In genomic region chr10:80774549-80774948, GRCm38 (mm10) we compare ENCODE assay signal across 8 mouse cellular contexts. TPM values are rescaled to one million over a fixed set of nuclear protein-coding genes. Genes with fewer than 3 reads are reported as not detected.
A peak's percentile ranks its signal among the peaks of the same experiment; 100 is the strongest.
DNase-seq lines count a peak whose midpoint lies in the region; ATAC-seq lines count a peak whose summit lies in the region.

No protein-coding gene starts in this region.

- intact Hi-C loops in left cerebral cortex, postnatal 14 days (cut with DNase I), result loop anchor here (2.0 kb wide), 1 partner anchor 26 kb away; no protein-coding TSS in a partner anchor

- peak; percentile 85 for DNase-seq in adrenal gland, adult 2 months
- DNase-seq in embryo, embryonic 10.5 days (ENCODE audit: low spot score), result peak; percentile 80
- peak; percentile 83 for DNase-seq in gastrocnemius, postnatal 25 days
- DNase-seq in left cerebral cortex, postnatal 14 days (ENCODE audit: low spot score in 2 of 2), result peak; percentile 92 to 97
- peak; percentile 86 for DNase-seq in right cerebral cortex, postnatal 14 days
- DNase-seq in urinary bladder, postnatal 36 days (ENCODE audit: low spot score in 2 of 2), result peak; percentile 61 to 76

- ATAC-seq in inflammation-experienced regulatory T-cells, adult 6 months, result peak; percentile 72
- peak; percentile 97 for ATAC-seq in megakaryocyte progenitor cell, adult 5-6 weeks (replicated peaks; ENCODE audit: poor library complexity)

RNA-seq across cellular contexts. Expression of gene Dot1l, which starts 19.5 kb away (rescaled TPM):
- total RNA-seq in adrenal gland, adult 2 months (2021), result 10 to 100 TPM; 31.7 to 80.6 TPM
- polyA plus RNA-seq in adrenal gland, adult 2 months (2012; rRNA removed), result 109 and 170 TPM in 2 replicates
- 10 to 100 TPM; 24.6 TPM for total RNA-seq in gastrocnemius, postnatal 25 days (2021)
- 10 to 100 TPM; 10.9 to 23.4 (median 15.3) TPM for polyA plus RNA-seq in inflammation-experienced regulatory T-cells, adult 6 months (2017; shearing (Covaris generic))
- 10 to 100 TPM; 59.1 to 66.7 TPM for total RNA-seq in left cerebral cortex, postnatal 14 days (2021)
- total RNA-seq in megakaryocyte progenitor cell, adult 5-6 weeks (2015), result 29.2 and 34.8 TPM in 2 replicates
- total RNA-seq in megakaryocyte progenitor cell, adult 5-6 weeks (2017), result 9.0 and 9.7 TPM in 2 replicates

RNA-seq across cellular contexts. Expression of gene Sf3a2, which starts 23.4 kb away (rescaled TPM):
- 10 to 100 TPM; 53.6 to 58.7 TPM for total RNA-seq in adrenal gland, adult 2 months (2021)
- 103 and 104 TPM in 2 replicates for polyA plus RNA-seq in adrenal gland, adult 2 months (2012; rRNA removed)
- total RNA-seq in gastrocnemius, postnatal 25 days (2021), result 10 to 100 TPM; 24.0 to 24.9 TPM
- polyA plus RNA-seq in inflammation-experienced regulatory T-cells, adult 6 months (2017; shearing (Covaris generic)), result 10 to 100 TPM; 12.1 to 22.6 (median 17.8) TPM
- 10 to 100 TPM; 42.7 to 43.6 TPM for total RNA-seq in left cerebral cortex, postnatal 14 days (2021)
- 74.9 and 78.4 TPM in 2 replicates for total RNA-seq in megakaryocyte progenitor cell, adult 5-6 weeks (2015)
- total RNA-seq in megakaryocyte progenitor cell, adult 5-6 weeks (2017), result 11.5 and 19.0 TPM in 2 replicates

RNA-seq across cellular contexts. Expression of gene Plekhj1, which starts 23.9 kb away (rescaled TPM):
- total RNA-seq in adrenal gland, adult 2 months (2021), result 10 to 100 TPM; 72.2 to 83.6 TPM
- polyA plus RNA-seq in adrenal gland, adult 2 months (2012; rRNA removed), result 81.1 and 102 TPM in 2 replicates
- total RNA-seq in gastrocnemius, postnatal 25 days (2021), result 10 to 100 TPM; 22.4 to 27.3 TPM
- 100 to 1,000 TPM; 127 to 149 (median 146) TPM for polyA plus RNA-seq in inflammation-experienced regulatory T-cells, adult 6 months (2017; shearing (Covaris generic))
- total RNA-seq in left cerebral cortex, postnatal 14 days (2021), result 10 to 100 TPM; 60.0 to 62.8 TPM
- total RNA-seq in megakaryocyte progenitor cell, adult 5-6 weeks (2015), result 64.8 and 78.7 TPM in 2 replicates
- 32.6 and 43.9 TPM in 2 replicates for total RNA-seq in megakaryocyte progenitor cell, adult 5-6 weeks (2017)

RNA-seq across cellular contexts. Expression of gene Amh, which starts 30.5 kb away (rescaled TPM):
- under 1 TPM; 0.73 to 0.95 TPM for total RNA-seq in adrenal gland, adult 2 months (2021)
- 1.7 and 2.1 TPM in 2 replicates for polyA plus RNA-seq in adrenal gland, adult 2 months (2012; rRNA removed)
- under 1 TPM; 0.20 to 0.21 TPM for total RNA-seq in gastrocnemius, postnatal 25 days (2021)
- polyA plus RNA-seq in inflammation-experienced regulatory T-cells, adult 6 months (2017; shearing (Covaris generic)), result not detected
- 1 to 10 TPM; 1.6 to 1.9 TPM for total RNA-seq in left cerebral cortex, postnatal 14 days (2021)
- total RNA-seq in megakaryocyte progenitor cell, adult 5-6 weeks (2015), result not detected in 2 replicates
- 0.14 TPM in 1 of 2 replicates, not detected in the other for total RNA-seq in megakaryocyte progenitor cell, adult 5-6 weeks (2017)

RNA-seq across cellular contexts. Expression of gene Ap3d1, which starts 32.5 kb away (rescaled TPM):
- total RNA-seq in adrenal gland, adult 2 months (2021), result 100 to 1,000 TPM in 1 of 2 experiments, 10 to 100 TPM in 1; 85.6 to 104 TPM
- polyA plus RNA-seq in adrenal gland, adult 2 months (2012; rRNA removed), result 98.1 and 131 TPM in 2 replicates
- total RNA-seq in gastrocnemius, postnatal 25 days (2021), result 10 to 100 TPM; 22.1 to 25.0 TPM
- 10 to 100 TPM; 20.9 to 33.0 (median 29.8) TPM for polyA plus RNA-seq in inflammation-experienced regulatory T-cells, adult 6 months (2017; shearing (Covaris generic))
- total RNA-seq in left cerebral cortex, postnatal 14 days (2021), result 100 to 1,000 TPM; 143 to 147 TPM
- total RNA-seq in megakaryocyte progenitor cell, adult 5-6 weeks (2015), result 31.5 and 40.3 TPM in 2 replicates
- total RNA-seq in megakaryocyte progenitor cell, adult 5-6 weeks (2017), result 34.7 and 48.7 TPM in 2 replicates

Comparison
In these comparisons a context has a peak if more than half of its experiments do, and no peak if none do; other contexts are left out.
1. Peak in every context shown above with its lines: DNase-seq and ATAC-seq.